Mouse (Mus musculus): Measurements from ENCODE around the gene Gatm. TPM values are rescaled to one million over a fixed set of nuclear protein-coding genes. Genes with fewer than 3 reads are reported as not detected.

The Gatm gene
- 1 to 10 TPM; 5.6 to 9.1 TPM for total RNA-seq (2021)
- long read RNA-seq, experiment 1, partial matches to known transcripts: 0 of 3 reads
- long read RNA-seq, experiment 1, other reads (novel, unspliced or antisense): 1 of 3 reads
- long read RNA-seq, experiment 2, partial matches to known transcripts: 0 of 3 reads
- long read RNA-seq, experiment 2, other reads (novel, unspliced or antisense): 0 of 3 reads

DNA sequence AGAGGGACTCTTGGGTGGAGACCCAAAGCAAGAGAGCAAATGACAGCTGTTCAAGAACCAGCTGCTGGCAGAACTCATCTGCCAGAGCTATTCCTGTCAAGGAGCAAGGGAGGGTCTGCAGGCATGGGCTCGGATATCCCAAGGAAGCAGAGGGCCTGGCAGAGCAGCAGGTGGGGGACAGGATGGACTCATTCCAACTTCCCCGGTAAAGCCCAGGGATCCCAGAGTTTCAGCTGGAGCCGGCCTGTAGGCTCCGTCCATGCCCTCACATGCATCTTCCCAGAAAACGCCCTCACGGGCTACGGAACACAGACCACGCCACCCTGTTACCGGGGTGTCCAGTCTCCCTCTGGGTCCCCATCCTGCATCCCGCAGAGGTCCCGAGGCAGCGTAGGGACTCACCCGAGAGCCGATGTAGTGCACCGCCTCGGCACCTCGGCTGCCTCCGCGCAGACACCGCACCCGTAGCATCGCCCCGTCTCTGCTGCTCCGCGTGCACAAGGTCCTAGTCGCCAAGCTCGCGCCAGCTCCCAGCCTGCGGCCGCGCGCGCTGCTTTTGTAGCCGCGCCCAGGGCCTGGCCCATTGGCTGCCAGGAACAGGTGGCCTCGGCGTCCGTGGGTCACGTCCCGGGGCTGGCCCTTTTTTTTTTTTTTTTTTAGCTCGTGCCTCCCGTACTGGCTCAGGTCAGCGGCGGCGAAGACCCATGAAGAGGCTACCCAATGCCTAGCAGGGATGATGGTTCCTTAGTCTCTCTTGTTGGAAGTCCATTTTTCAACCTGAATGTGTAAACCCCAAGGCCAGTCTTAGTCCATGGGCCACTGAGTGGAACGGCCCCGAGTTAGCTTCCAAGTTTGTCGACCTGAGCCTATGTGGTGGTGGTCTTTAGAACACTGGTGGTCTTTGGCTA is at the start of gene Gatm:
Gene Gatm (minus strand): TSS at position 558 of the 908 bp plus-strand sequence.
- DNase-seq: peak; percentile 45 to 59
- intact Hi-C loops (cut with DNase I): loop anchor here (5.0 kb wide), 1 partner anchor 39 kb away; no protein-coding TSS in a partner anchor

DNA sequence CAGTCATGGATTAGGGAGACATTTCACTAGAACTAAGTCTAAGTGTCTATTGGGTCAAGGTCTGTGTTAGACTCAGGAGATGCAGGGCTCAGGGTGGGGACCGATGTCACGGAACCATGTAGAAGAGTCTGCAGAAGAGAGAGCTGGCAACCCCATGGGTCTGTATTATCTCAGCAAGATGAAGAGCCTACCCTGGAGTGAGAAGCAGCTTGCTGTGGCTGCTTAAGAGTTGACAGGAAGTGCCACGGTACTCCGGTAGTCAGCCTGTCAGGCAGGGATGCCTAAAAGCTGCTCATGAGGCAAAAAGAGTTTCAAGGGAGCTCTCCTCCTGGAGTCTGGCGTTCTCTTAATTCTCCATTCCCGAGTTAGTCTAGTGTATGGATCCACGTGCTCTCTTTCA is 48.7 kb upstream of the Gatm start:
- DNase-seq: no peak
- intact Hi-C loops (cut with DNase I): loop anchor here (10.0 kb wide), 1 partner anchor 95 kb away; no protein-coding TSS in a partner anchor

- intact Hi-C loops (cut with DNase I): no loop called here
- no peak for DNase-seq
Measured at GRCm38 (mm10) chr2:122657707-122658524, 46.8 kb upstream of the Gatm start.

DNA sequence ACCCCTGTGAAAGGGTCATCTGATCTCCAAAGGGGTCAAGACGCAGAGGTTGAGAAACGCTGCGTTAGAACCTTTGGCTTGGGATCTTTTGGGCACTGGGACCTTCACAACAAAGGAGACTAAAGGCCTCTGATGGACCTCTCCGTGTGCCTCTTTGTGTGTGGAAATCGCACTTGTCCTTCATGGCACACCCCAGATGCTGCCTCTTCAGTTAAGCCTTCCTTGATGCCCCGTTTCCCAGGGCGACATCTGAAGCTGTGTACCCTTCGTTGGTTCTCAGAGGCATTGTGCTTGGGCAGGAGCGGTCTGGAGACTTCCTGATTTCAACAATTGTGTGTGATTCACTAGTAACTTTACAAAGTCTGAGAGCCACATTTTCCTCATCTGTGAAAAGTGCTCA is 45.7 kb upstream of the Gatm start:
- intact Hi-C loops (cut with DNase I): no loop called here
- DNase-seq: no peak

GRCm38 (mm10) chr2:122656052-122656451 is 44.9 kb upstream of the Gatm start:
- DNase-seq: no peak
- intact Hi-C loops (cut with DNase I): no loop called here

DNA sequence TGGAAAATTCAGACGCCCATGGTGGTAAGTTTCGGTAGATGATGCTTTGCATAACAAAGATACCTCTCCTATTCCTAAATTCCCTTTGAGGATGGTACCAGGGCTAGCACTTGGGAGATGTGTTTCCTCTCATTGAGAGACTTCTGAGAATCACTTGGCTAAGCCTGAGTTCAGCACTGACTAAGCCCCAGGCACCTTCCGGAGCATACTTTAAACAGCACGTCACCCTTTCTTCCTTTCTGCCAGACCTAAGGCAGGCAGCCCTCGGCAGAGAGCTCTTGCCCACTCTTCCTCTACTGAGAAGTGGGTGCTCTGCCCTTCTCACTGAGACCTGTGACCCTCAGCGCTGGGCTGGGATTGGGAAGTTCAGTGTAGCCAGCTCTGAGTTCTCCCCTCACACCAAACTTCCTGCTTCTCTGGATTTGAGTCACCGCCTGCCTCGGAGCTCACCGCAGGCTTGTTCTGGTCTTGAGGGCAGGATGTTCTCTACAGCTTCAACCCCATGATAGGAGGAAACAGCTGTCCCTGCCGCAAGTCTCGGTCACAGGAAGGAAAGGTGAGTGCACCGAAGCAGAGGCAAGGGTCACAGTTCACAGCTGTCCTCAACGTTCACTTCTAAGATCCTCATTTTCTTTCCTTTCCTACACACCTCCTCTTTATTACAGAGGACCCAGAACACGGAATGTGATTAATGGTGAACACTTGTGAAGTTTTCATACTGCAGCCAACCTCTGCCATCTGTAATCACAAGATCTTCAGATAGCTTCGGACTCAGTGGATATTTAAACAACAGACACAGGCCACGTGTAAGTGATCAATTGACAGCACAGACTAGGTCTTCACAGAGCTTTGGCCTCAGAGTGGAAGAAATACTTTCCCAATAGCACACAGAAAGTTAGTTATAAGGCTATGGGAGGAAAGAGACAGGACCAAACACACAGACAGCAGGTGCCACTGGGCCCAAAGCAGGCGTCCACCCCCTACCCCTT is 41.3 kb upstream of the Gatm start:
- DNase-seq: no peak
- intact Hi-C loops (cut with DNase I): no loop called here

DNA sequence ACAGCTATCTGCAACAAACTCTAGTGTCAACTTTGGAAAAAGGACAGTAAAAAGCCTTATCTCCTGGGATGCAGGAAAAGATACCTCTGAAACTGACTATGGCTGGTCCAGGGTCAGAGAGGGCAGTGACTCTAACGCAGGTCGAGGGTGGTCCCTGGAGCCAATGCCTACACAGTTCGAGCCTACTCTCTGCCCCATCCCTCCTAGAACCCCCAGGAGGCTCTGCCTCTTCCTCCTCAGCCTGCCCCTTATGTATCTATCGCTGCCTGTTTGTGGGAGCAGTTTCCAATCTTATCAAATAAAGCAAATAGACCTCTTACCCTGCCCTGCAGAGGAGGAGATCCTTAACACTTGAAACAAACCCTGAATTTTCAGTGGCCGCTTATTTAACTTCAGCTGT is 27.6 kb upstream of the Gatm start:
- intact Hi-C loops (cut with DNase I): loop anchor here (10.0 kb wide), 1 partner anchor 116 kb away; no protein-coding TSS in a partner anchor
- no peak for DNase-seq

- DNase-seq: no peak
- intact Hi-C loops (cut with DNase I): loop anchor here (10.0 kb wide), 1 partner anchor 117 kb away; no protein-coding TSS in a partner anchor
Measured at GRCm38 (mm10) chr2:122638029-122638428, 26.9 kb upstream of the Gatm start.

- DNase-seq: peak; percentile 62
- intact Hi-C loops (cut with DNase I): loop anchor here (10.0 kb wide), 1 partner anchor 117 kb away; no protein-coding TSS in a partner anchor
Measured at GRCm38 (mm10) chr2:122637526-122637997, 26.5 kb upstream of the Gatm start.

GRCm38 (mm10) chr2:122636686-122637085 is 25.6 kb upstream of the Gatm start, which contains the start of gene AA467197:
TSS of gene AA467197 (plus strand) at chr2:122636986.
- intact Hi-C loops (cut with DNase I): loop anchor here (10.0 kb wide), 1 partner anchor 118 kb away; no protein-coding TSS in a partner anchor
- DNase-seq: no peak

- intact Hi-C loops (cut with DNase I): loop anchor here (10.0 kb wide), 1 partner anchor 123 kb away; no protein-coding TSS in a partner anchor
- peak; percentile 29 to 31 for DNase-seq
Measured at GRCm38 (mm10) chr2:122631226-122631801, 20.2 kb upstream of the Gatm start.

- peak; percentile 79 to 83 for DNase-seq
- intact Hi-C loops (cut with DNase I): loop anchor here (10.0 kb wide), 1 partner anchor 124 kb away; no protein-coding TSS in a partner anchor
Measured at GRCm38 (mm10) chr2:122630465-122631225, 19.5 kb upstream of the Gatm start.

DNA sequence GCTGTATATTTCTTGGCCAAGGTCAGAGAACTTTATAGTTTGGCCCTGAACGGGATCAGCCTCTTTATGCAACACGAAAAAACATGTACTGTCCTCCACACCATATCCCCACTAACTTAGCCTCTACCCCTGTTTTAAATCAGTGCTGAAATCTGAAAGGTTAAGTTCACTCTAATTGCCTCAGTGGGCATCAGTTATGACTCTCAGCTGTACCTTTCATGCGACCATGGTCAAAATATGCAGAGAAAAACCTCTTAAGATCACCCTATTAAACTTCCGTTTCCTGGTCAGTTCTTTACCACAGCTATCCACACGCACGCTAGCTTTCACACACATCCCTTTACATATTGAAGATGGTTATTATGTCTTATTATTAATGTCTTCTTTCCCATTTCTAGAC is 18.8 kb upstream of the Gatm start:
- DNase-seq: no peak
- intact Hi-C loops (cut with DNase I): loop anchor here (2.0 to 10.0 kb wide), 4 partner anchors 59 to 285 kb away; no protein-coding TSS in a partner anchor

- intact Hi-C loops (cut with DNase I): loop anchor here (2.0 to 10.0 kb wide), 3 partner anchors 58 to 284 kb away; no protein-coding TSS in a partner anchor
- peak; percentile 40 to 57 for DNase-seq
Measured at GRCm38 (mm10) chr2:122628976-122629375, 17.9 kb upstream of the Gatm start.

- DNase-seq: no peak
- intact Hi-C loops (cut with DNase I): loop anchor here (10.0 kb wide), 2 partner anchors 241 to 281 kb away; no protein-coding TSS in a partner anchor
Measured at GRCm38 (mm10) chr2:122625930-122626329, 14.8 kb upstream of the Gatm start.

DNA sequence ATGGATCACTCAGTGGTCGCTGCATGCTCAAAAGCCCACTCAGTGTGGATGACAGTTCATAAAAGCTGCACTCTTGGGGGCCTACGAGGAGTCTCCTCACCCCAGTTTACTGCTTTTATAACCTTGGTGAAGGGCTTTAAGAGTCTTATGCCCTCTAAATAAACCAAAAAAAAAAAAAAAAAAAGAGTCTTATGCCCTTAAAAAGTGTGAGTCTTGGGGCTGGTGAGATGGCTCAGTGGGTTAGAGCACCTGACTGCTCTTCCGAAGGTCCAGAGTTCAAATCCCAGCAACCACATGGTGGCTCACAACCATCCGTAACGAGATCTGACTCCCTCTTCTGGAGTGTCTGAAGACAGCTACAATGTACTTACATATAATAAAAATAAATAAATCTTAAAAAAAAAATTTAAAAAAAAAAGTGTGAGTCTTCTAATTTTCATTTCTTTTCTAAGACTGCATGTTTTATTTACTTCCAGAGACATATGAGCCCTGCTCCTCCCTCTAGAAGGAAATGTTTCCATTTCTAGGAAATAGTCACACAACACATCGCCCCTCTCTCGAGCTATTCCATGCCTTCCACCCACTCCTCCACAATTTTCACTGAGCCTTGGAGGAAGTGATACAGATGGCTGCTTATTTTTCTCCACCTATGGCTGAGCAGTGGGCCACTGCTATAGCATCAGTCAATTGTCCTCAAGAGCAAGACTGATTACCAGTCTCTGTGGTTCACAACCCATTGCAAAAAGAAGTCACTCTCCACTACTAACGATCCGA is 10.4 kb upstream of the Gatm start:
- no peak for DNase-seq
- intact Hi-C loops (cut with DNase I): loop anchor here (10.0 kb wide), 2 partner anchors 237 to 277 kb away; no protein-coding TSS in a partner anchor

DNA sequence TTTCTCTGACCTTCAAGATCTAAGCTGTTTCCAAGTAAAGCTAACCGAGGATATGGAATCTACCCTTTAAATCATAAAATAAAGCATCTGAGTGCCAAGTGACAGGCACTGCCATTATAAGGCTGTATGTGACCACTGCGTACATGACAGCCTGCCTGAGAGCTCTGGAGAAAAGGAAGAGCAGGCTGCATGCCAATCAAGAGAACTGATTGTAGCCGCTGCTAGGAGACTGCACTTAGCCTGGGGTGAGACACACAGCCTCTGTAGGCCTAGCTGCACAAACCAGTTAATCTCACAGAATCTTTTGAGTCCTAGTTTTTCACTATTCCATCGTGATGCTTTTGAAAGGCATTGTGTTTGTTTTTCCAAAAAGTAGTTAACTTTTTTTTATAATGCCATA is 7.6 kb upstream of the Gatm start:
- intact Hi-C loops (cut with DNase I): no loop called here
- DNase-seq: no peak
